Comparison of ENCODE assay signal across 8 mouse cellular contexts in the genomic region with DNA sequence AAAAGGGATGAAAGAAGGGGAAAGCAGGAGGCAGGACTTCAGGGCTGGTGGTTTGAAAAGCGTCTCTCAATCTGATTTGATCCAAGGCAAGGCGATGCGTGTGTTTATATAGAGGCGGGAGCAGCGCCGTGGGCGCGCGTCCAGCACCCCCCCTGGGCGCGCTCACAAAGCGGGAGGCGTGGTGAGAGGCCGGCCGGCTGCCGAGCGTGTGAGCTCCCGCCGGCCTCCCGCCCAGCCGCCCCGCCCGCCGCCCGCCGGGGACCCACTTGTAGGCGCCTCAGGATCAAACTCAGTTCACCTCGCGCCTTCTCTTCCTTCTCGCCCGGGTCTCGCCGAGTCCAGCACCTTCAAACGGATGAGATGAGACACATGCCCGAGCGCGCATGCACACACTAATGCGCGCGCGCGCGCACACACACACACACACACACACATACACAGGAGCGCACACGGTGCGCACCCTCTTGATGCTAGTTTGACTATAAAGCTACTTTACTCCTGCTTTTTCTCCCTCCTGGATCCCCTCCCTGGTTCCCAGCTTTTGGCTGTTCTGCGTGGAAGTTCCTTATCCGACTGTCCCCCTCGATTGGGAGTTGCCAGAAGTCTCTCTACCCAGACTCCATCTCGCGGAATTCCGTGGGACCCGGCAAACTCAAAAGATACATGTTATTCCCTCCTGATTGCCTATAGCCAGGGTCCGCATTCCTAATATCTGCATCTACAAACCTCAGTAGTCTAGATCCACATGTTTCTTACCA. TPM values are rescaled to one million over a fixed set of nuclear protein-coding genes. Genes with fewer than 3 reads are reported as not detected.
DNase-seq lines count a peak whose midpoint lies in the region; ATAC-seq lines count a peak whose summit lies in the region.

No protein-coding gene starts in this region.

- no peak for ATAC-seq in heart, embryonic 15.5 days (replicated peaks; ENCODE audit: insufficient number of reproducible peaks, insufficient read depth, low FRiP score, low read depth)
- ATAC-seq in megakaryocyte-erythroid progenitor cell, adult 5-6 weeks (replicated peaks; ENCODE audit: low FRiP score, low TSS enrichment, poor library complexity, severe bottlenecking) = no peak

- DNase-seq in right cerebral cortex, adult 2 months (ENCODE audit: low spot score in 2 of 2) = peak; percentile 20 to 30
- DNase-seq in right cerebral cortex, adult 18-20 months = no peak
- DNase-seq in embryo, embryonic 10 days (ENCODE audit: low spot score) = peak; percentile 57
- peak; percentile 53 for DNase-seq in kidney, postnatal 14 days
- DNase-seq in lung, postnatal 4 days = peak; percentile 63 to 81
- peak; percentile 42 for DNase-seq in urinary bladder, postnatal 14 days (ENCODE audit: low spot score)

- H3K4me2 ChIP-seq in heart, embryonic 15.5 days = peak overlapping the region; percentile 91

- peak overlapping the region; percentile 54 for H3K4me3 ChIP-seq in heart, embryonic 15.5 days

- peaks cover 65% of the 10 kb centered on the region for H3K4me1 ChIP-seq in heart, embryonic 15.5 days (replicated peaks)

- H3K9ac ChIP-seq in heart, embryonic 15.5 days = peak overlapping the region; percentile 37; the same call in 1 of the 2 replicates

- no peaks in the 10 kb centered on the region for H3K36me3 ChIP-seq in heart, embryonic 15.5 days

- H3K27me3 ChIP-seq in heart, embryonic 15.5 days = peaks cover 67% of the 10 kb centered on the region

- WGBS in heart, embryonic 15.5 days = under 1% methylated on average over 53 of the region's 54 CpGs

- no peaks in the 10 kb centered on the region for H3K9me3 ChIP-seq in heart, embryonic 15.5 days (replicated peaks)

- no peak overlapping the region for H3K27ac ChIP-seq in heart, embryonic 15.5 days

RNA-seq across cellular contexts. Expression of gene Cyp26b1, which starts 4.6 kb away (rescaled TPM):
- polyA plus RNA-seq in heart, embryonic 15.5 days (2015; fragmentation: Nextera tagmentation; extraction: Ambion mirVana) = 1.1 and 1.9 TPM in 2 replicates
- total RNA-seq in megakaryocyte-erythroid progenitor cell, adult 5-6 weeks (2014; fragmentation: Nextera tagmentation) = not detected in 2 replicates
- not detected in 2 replicates for total RNA-seq in megakaryocyte-erythroid progenitor cell, adult 5-6 weeks (2017)
